Mouse (Mus musculus) E14TG2a.4 (cell line): ENCODE data around the gene Pex1.
"Not testable (repeated sequence)": the region's sequence is repeated elsewhere in the genome, so short reads cannot be mapped to it uniquely, and the experiment has no call there.

Source experiments
- CTCF ChIP-seq: conservative IDR thresholded peaks from 2 replicates; pipeline ENCODE4 v1.5.1; 2014; ENCODE audit warnings: low read length
- NANOG ChIP-seq: IDR thresholded peaks from 2 replicates; pipeline ENCODE4 v1.6.1; 2014; ENCODE audit warnings: borderline replicate concordance, low read length, mixed read lengths

DNA sequence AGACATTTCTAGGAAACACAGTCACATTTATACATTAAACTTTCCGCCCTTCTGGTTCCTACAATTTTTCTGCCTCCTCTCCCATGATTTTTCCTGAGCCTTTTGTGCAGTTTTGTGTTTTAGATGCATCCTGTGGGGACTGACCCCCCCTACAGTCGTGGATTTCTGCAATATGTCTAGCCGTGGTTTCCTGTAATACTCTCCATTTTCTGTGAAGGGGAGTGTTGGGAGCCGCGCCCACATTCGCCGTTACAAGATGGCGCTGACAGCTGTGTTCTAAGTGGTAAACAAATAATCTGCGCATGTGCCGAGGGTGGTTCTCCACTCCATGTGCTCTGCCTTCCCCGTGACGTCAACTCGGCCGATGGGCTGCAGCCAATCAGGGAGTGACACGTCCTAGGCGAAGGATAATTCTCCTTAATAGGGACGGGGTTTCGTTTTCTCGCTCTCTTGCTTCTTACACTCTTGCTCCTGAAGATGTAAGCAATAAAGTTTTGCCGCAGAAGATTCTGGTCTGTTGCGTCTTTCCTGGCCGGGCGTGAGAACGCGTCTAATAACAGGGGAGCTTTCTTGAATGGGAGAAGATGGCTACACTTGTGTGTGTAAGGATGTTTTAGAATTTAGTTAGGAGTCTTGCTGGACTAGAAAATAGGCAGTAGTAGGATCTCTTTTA lies 57.2 kb downstream of the Pex1 start:
- not testable (repeated sequence) for TF ChIP-seq CTCF, NANOG
